Mouse (Mus musculus) layer of hippocampus, adult 2 months (tissue): ENCODE data around the gene Faim2. TPM values are rescaled to one million over a fixed set of nuclear protein-coding genes. Genes with fewer than 3 reads are reported as not detected.

Experiments used
- DNase-seq, 2 experiments: peaks; one replicate each; pipeline ENCODE4 v3.0.0; 2022; ENCODE audit warnings: low spot score in 2 of 2
- H3K27ac ChIP-seq: fragments of 200-600 bp; 2 replicates; pipeline ENCODE4 v1.8.1; 2022
- H3K4me3 ChIP-seq: fragments of 200-600 bp; 2 replicates; pipeline ENCODE4 v1.8.1; 2022; ENCODE audit warnings: mild to moderate bottlenecking
- CTCF ChIP-seq: fragments of 200-600 bp; conservative IDR thresholded peaks from 2 replicates; pipeline ENCODE4 v1.8.1; 2022; ENCODE audit warnings: antibody characterized with exemption, mild to moderate bottlenecking, moderate library complexity
- total RNA-seq, 2 experiments: library from RNA; stranded (reverse); gene quantifications; 2 replicates each; pipeline ENCODE4 v1.2.3; 2021

Faim2 gene
- total RNA-seq, 2 experiments from 2014 or later = 394 to 431 TPM

DNA sequence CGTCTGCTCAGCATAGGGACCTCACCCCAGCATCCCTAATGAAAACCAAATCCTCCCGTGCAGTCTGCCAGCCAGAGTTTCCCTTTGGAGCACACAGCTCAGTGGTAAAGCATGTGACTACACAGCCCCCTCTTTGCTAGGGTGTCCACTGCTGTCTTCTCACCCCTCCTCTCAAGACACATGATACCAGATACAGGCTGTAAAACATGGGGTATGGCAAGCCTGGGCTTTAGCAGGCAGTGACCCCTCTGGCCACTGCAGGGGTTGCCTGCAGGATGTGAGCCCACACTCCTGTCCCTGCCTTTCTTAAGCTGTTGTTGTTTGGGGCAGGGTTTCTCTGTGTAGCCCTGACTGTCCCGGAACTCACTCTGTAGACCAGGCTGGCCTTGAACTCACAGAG, 4.1 kb upstream of the Faim2 start:
- Histone ChIP-seq H3K27ac (no peak overlapping the region), H3K4me3 (no peak overlapping the region)
- no peak for DNase-seq
- TF ChIP-seq CTCF = no peak

DNA sequence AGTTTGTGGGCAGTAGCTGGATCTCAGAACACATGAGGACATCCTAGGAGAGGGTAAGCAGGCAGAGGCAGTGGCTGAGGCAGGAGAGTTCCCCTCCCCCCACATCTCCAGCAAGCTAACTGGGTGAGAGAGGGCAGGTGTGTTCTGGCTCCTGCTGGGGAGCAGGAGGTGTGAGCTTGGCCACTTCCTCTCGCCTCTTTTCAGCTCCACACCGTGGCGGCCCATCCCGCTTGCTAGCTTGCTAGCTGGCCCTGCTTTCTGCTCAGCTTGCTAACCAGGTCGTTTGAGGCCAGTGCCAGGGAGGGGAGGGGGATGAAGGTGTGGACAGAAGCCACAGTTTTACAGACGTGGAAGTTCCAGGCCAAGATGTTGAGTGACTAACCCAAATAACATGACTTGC, 3.2 kb upstream of the Faim2 start:
- DNase-seq = no peak
- Histone ChIP-seq H3K27ac (no peak overlapping the region), H3K4me3 (no peak overlapping the region)
- TF ChIP-seq CTCF = no peak

DNA sequence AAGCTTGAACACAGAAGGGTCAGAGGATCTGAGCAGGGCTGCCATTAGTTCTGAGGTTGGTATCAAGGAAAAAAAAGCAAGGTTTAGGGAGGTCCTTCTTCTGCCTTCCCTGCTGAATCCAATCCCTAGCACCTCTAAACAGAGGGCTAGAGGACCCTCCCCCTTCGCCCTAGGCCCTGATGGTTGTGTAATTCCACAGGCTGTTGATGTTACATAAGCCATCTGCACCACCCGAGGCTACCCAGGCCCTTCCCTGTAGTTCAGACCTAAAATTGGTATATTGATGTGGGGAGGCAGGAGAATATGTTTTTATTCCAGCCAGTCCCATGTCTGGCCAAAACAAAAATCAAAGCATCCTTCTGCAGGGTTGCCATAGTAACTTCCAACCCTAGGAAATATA, 1.3 kb downstream of the Faim2 start:
- DNase-seq = peak; percentile 59 to 78
- peak overlapping the region; percentile 75 for H3K4me3 ChIP-seq
- H3K27ac ChIP-seq = peak overlapping the region; percentile 99
- no peak for TF ChIP-seq CTCF

DNA sequence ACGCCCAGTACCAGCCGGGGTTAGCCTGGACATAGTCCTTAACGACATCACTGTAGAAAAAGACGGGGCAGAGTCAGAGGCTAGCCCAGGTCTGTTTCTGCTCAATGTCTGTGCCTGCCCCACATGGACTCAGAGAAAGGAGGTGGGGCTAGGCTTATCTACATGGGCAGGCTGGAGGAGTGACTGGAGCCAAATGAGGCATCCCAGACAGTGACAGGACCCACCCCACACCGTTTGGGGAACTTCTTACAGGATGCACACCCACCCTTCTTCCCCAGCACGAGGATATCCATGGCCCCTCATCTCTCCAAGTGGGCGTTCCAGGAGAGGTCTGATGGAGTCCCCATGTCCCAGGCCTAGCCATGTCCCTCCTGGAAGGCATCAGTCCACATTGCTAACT, 7.7 kb downstream of the Faim2 start:
- Histone ChIP-seq H3K4me3 (no peak overlapping the region), H3K27ac (no peak overlapping the region)
- TF ChIP-seq CTCF = no peak
- DNase-seq = no peak

DNA sequence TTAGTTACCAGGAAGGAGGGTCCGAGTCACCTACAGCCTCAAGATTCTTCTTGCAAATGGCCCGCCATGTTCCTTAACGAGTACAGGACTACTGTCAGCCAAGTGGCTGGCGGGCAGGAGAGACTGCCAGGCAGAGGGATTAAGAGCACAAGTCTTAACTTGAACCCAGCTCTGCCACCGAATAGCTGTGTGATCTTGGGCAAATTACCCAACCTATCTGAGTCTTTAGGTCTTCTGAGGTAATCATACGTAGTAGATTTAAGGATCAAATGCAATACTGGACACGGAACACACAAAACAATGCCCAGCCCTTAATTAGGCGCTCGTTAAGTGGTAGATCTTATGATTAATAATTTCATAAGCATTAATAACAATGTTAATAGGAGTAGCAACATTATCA, 8.3 kb downstream of the Faim2 start:
- TF ChIP-seq CTCF = no peak
- no peak overlapping the region for H3K27ac ChIP-seq
- no peak overlapping the region for H3K4me3 ChIP-seq
- DNase-seq = no peak

DNA sequence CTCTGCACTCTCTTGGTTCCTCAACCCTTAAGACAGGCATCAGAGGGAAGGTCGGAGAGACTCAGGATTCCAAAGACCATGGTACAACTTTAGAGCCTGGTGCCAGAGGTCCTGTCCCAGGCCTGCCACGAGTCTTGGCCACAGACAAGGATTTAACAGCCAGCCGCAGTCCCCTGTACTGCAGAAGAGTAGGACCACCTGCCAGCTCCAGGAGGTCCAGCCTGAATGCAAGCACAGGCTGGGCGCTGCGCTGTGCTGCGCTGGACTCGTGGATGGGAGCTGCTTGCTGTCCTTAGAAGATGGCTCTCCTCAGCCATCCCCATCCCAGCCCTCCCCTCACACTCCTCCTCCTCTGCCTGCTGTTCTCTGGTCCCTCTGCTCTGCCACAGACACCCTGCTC, 10.2 kb downstream of the Faim2 start:
- TF ChIP-seq CTCF = no peak
- H3K27ac ChIP-seq = no peak overlapping the region
- H3K4me3 ChIP-seq = no peak overlapping the region
- DNase-seq = no peak

DNA sequence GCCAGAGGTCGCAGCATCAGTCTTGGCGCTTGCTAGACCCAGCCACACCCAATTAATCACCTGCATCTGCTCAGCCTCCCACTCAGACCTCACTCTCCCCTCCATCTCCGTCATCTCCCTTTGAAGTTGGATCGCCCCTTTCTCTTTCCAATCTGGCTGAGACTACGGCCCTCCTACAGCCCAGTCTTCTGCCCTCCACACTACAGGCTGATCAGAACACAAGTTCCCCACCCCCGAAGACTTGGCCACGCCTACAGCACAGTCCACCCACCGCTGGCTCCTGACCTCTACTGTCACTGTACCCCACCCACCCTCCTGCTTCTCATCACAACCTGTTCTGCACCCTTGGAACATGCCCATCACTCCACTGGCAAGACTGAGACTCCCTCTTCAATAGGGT, 11.2 kb downstream of the Faim2 start:
- no peak for TF ChIP-seq CTCF
- no peak for DNase-seq
- no peak overlapping the region for H3K27ac ChIP-seq
- H3K4me3 ChIP-seq = no peak overlapping the region

DNA sequence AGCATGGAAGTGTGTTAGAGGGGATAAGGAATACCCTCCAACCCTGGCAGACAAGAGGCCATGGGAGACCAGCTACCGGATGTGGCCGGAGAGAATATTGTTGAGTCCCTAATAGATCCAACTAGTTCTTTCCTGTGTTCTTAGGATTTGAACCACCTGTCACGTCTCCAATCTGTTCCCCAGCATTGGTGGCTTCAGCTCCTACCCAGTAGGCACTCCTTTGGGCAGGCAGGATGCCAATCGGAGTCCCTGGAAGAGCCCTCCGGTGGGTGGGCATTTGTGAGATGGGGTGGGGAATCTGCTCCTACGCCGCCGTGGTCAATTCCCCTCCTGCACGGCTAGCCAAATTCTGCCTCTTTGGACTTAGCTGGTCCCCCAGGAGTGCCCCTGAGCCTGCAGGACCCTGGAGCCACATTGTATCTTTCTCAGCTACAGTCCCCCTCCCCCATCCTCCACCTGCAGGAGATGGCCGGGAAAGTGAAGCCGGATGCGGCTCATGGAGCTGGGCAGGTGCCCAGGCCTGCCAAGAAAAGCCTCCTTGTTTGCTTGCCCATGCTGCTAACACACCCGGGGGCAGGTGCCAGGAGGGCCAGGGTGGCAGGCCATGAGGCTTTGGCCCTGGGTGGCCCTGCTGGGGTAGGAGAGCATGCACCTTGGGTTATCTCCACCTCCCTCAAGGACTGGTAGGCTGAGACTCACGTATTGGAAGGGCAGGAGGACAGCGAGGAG, 16.0 kb downstream of the Faim2 start:
- no peak overlapping the region for H3K4me3 ChIP-seq
- no peak for TF ChIP-seq CTCF
- no peak overlapping the region for H3K27ac ChIP-seq
- DNase-seq = no peak

DNA sequence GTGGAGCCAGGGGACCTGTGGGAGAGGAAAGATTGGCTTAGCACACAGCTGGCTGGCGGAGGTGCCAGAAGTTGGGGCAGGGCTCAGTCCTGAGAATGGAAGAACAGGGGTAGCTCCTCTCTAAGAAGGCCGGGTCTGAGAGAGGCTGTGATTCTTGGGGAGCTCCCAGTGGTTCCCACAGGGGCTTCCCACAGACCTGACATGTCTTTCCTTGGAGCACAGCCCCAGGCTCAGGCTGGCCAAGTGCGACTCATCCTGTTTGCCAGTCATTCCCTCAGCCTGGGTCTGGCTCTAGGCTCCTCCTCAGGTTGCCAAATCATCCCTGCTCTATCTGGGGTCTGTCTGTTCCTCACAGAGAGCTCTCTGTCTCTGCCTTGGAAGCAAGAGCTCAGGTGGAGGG, 17.3 kb downstream of the Faim2 start:
- no peak overlapping the region for H3K4me3 ChIP-seq
- H3K27ac ChIP-seq = no peak overlapping the region
- DNase-seq = no peak
- no peak for TF ChIP-seq CTCF

DNA sequence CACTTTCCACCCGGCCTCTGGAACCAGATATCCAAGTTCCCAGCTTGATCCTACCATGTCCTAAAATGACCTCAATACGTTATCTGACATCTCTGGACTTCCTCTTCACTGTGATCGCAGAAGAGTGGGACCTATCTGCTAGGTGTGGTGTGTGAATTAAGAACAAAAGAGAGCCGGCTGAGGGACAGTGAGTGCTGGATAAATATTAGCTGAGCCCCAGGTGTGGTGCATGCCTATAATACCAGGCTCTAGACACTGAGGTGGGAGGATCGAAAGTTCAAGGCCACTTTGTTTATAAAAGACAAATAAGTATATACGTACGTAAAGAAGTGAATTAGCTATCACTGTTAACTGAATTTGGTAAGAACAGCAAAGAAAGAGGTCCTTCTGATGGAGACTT, 18.1 kb downstream of the Faim2 start:
- H3K4me3 ChIP-seq = no peak overlapping the region
- no peak for TF ChIP-seq CTCF
- DNase-seq = no peak

DNA sequence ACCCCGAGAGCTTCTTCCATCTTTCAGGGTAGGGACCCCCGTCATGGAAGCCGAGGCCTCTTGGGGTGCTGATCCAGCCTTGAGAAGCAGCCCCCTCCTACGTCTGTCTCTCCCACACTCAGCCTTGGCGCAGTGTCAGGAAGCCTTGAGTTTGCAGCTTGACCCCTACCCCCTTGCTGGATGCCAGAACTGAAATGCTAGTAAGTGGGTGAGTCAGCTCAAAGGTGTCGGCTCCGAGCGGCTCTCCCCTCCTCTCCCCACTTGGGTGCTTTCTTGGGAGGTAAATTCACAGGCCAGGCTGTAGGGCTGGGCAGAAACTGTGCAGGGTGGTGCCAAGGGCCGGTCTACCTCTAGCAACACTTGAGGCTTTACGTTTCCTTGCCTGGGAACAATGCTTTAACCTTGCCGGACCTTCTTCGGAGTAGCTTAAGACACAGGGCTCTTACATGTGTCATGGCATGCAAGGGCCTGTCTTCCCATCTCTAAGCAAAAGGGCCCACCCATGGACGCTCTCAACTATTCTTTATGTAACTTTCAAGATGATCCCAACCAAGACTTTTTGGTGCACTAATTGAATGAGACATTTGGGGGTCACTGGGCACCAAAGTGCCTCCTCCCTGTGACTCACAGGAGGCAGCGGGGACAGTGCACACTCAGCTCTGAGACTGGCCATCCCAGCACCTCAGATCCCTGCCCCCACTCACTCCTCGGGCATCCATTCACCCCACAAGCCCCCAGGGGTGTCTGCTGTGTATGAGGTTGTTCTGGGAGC, 22.5 kb downstream of the Faim2 start:
- Histone ChIP-seq H3K27ac (peak overlapping the region; percentile 67; the same call in 1 of the 2 replicates), H3K4me3 (no peak overlapping the region)
- TF ChIP-seq CTCF = no peak
- DNase-seq = no peak

More for the DNA sequence above, 18.1 kb downstream of the Faim2 start:
- H3K27ac ChIP-seq = no peak overlapping the region

DNA sequence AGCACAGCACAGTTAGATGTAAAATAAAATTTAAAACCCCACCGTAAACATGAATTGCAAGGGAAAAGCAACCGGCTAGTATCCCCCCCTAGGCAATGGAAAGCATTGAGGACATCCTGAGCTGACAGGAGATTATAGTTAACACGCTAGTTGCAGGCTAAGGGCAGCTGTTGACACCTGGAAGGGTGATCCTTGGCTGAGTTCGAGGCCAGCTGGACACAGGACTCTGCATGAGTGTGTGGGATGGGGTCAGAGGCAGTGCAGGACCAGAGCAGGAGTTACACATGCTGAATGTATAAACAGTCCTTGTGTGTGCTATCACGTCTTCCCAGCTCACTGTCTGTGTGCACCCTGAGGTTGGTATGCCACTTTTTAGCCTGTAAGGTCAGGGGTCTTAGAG, 24.7 kb downstream of the Faim2 start:
- no peak for TF ChIP-seq CTCF
- Histone ChIP-seq H3K27ac (peak overlapping the region; percentile 28; the same call in 1 of the 2 replicates), H3K4me3 (no peak overlapping the region)
- DNase-seq = no peak

DNA sequence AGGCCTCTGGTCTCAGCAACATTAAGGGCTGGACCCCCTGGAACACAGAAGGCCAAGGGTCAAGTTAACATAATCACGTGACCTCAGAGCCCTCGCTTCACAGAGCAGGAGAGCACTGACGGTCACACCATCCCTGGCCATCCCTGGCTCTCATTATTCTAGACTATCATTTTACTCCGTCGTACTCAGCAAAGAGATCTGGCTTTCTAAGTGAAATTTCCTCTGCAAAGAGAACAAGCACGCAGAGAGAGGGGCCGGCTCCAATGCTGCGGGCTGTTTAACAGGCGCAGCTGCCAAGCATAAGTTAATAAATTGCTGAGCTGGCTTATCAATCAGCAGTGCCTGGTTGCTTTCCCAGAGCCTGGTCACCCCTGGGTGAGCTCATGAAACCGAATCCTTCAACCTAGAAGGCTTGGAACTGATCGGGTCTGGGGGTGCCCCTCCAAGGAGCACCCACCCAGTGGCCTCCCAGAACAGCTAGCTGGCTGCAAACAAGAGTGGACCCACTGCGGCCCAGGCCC, 25.6 kb downstream of the Faim2 start:
- DNase-seq = no peak
- no peak overlapping the region for H3K4me3 ChIP-seq
- TF ChIP-seq CTCF = no peak
- H3K27ac ChIP-seq = peak overlapping the region; percentile 80
